Mouse (Mus musculus) embryo, embryonic 10.5 days (tissue): ENCODE data around the gene Gmppa.

Source experiments
- DNase-seq: peaks from one replicate; pipeline ENCODE4 v3.0.0-alpha.2; 2015; ENCODE audit warnings: low spot score

The Gmppa gene

GRCm38 (mm10) chr1:75435475-75436328 lies at the start of gene Gmppa:
Gmppa (plus strand) TSS chr1:75435930.
- peak; percentile 96 for DNase-seq

GRCm38 (mm10) chr1:75386149-75386548 lies 49.6 kb upstream of the Gmppa start:
- no peak for DNase-seq

GRCm38 (mm10) chr1:75387469-75387928 lies 48.2 kb upstream of the Gmppa start:
- DNase-seq = no peak

GRCm38 (mm10) chr1:75387929-75388897 lies 47.5 kb upstream of the Gmppa start:
- DNase-seq = peak; percentile 36

GRCm38 (mm10) chr1:75388898-75389515 lies 46.7 kb upstream of the Gmppa start:
- DNase-seq = peak; percentile 24

GRCm38 (mm10) chr1:75393139-75393538 lies 42.6 kb upstream of the Gmppa start:
- no peak for DNase-seq

- DNase-seq = no peak
Measured at GRCm38 (mm10) chr1:75393846-75394245, 41.9 kb upstream of the Gmppa start.

GRCm38 (mm10) chr1:75398761-75399402 lies 36.8 kb upstream of the Gmppa start:
- peak; percentile 95 for DNase-seq

- DNase-seq = peak; percentile 88
Measured at GRCm38 (mm10) chr1:75399755-75400492, 35.8 kb upstream of the Gmppa start.

GRCm38 (mm10) chr1:75400493-75401115 lies 35.1 kb upstream of the Gmppa start:
- DNase-seq = no peak

GRCm38 (mm10) chr1:75405547-75405946 lies 30.2 kb upstream of the Gmppa start:
- DNase-seq = no peak

- DNase-seq = no peak
Measured at GRCm38 (mm10) chr1:75406173-75406572, 29.6 kb upstream of the Gmppa start.

- DNase-seq = no peak
Measured at GRCm38 (mm10) chr1:75407056-75407455, 28.7 kb upstream of the Gmppa start.

- DNase-seq = no peak
Measured at GRCm38 (mm10) chr1:75408210-75408609, 27.5 kb upstream of the Gmppa start.

GRCm38 (mm10) chr1:75409950-75410349 lies 25.8 kb upstream of the Gmppa start:
- DNase-seq = no peak

- no peak for DNase-seq
Measured at GRCm38 (mm10) chr1:75412196-75412595, 23.5 kb upstream of the Gmppa start.

GRCm38 (mm10) chr1:75413749-75414148 lies 22.0 kb upstream of the Gmppa start:
- DNase-seq = peak; percentile 56

GRCm38 (mm10) chr1:75421794-75422193 lies 13.9 kb upstream of the Gmppa start:
- peak; percentile 21 for DNase-seq

GRCm38 (mm10) chr1:75422216-75422822 lies 13.4 kb upstream of the Gmppa start:
- DNase-seq = peak; percentile 21
